Mouse (Mus musculus) hindbrain, postnatal 0 days (tissue): ENCODE data around the gene Rbms2. TPM values are rescaled to one million over a fixed set of nuclear protein-coding genes. Genes with fewer than 3 reads are reported as not detected.

Source experiments
- ATAC-seq: fragments of 200-750 bp; cut with Nextera tagmentation; 2 replicates; pipeline ENCODE4 v1.8.0; 2017; ENCODE audit warnings: mild to moderate bottlenecking, moderate TSS enrichment, moderate library complexity
- DNase-seq: peaks from one replicate; pipeline ENCODE4 v3.0.0-alpha.2; 2015; ENCODE audit warnings: low spot score
- H3K27ac ChIP-seq: fragments of 300-500 bp; sonication (generic); 2 replicates; pipeline ENCODE4 v1.5.1; 2014; ENCODE audit warnings: mild to moderate bottlenecking
- H3K27me3 ChIP-seq: fragments of 300-500 bp; sonication (generic); 2 replicates; pipeline ENCODE4 v1.6.1; 2014; ENCODE audit warnings: low read length, mixed read lengths; ENCODE audit not compliant: insufficient read depth
- H3K36me3 ChIP-seq: fragments of 300-500 bp; sonication (generic); 2 replicates; pipeline ENCODE4 v1.6.1; 2014; ENCODE audit warnings: low read length, mixed read lengths; ENCODE audit not compliant: insufficient read depth
- H3K4me1 ChIP-seq: fragments of 300-500 bp; sonication (generic); 2 replicates; pipeline ENCODE4 v1.6.1; 2014; ENCODE audit warnings: antibody characterized with exemption, low read length, mixed read lengths; ENCODE audit not compliant: insufficient read depth
- H3K4me2 ChIP-seq: fragments of 300-500 bp; sonication (generic); 2 replicates; pipeline ENCODE4 v1.6.1; 2014; ENCODE audit warnings: low read depth, mild to moderate bottlenecking, low read length, moderate library complexity, mixed read lengths
- H3K4me3 ChIP-seq: fragments of 300-500 bp; sonication (generic); 2 replicates; pipeline ENCODE4 v1.5.1; 2014; ENCODE audit warnings: low read length
- H3K9ac ChIP-seq: fragments of 300-500 bp; sonication (generic); replicated peaks from 2 replicates; pipeline ENCODE4 v1.6.1; 2014; ENCODE audit warnings: mild to moderate bottlenecking, low read length, moderate library complexity, mixed read lengths
- H3K9me3 ChIP-seq: fragments of 300-500 bp; sonication (generic); 2 replicates; pipeline ENCODE4 v1.6.1; 2016; ENCODE audit warnings: low read length, mixed read lengths
- CTCF ChIP-seq: IDR thresholded peaks from 2 replicates; pipeline ENCODE4 v1.5.1; 2016; ENCODE audit warnings: antibody characterized with exemption, control low read depth, low read depth
- WGBS: fragments of 180-500 bp; shearing (Covaris S2); extraction: QIAGEN DNeasy Blood & Tissue Kit; methylation state at CpG from one replicate; pipeline ENCODE4 v1.1.7; 2014; 5-methylcytosine and 5-hydroxymethylcytosine counted together
- microRNA counts: library from miRNA; unstranded; fragments of <30 nt; microRNA quantifications from one replicate; lab custom pipeline; 2015
- microRNA-seq, 2 experiments: library from miRNA; unstranded; fragments of <30 nt; microRNA quantifications; one replicate each; pipeline ENCODE4; 2016
- polyA plus RNA-seq: library from polyadenylated mRNA; unstranded; fragments of >200 nt; fragmentation: Nextera tagmentation; extraction: Ambion mirVana; gene quantifications from 2 replicates; pipeline ENCODE4 v1.2.1, GENCODE M21; 2015
- total RNA-seq: library from RNA; depleted of rRNA; stranded (reverse); fragments of >200 nt; gene quantifications from 2 replicates; pipeline ENCODE4 v1.2.3, GENCODE M21; 2014; rRNA removed

The Rbms2 gene
- total and polyA plus RNA-seq, 2 experiments from 2014 or later, result 7.3 to 13.2 TPM

DNA sequence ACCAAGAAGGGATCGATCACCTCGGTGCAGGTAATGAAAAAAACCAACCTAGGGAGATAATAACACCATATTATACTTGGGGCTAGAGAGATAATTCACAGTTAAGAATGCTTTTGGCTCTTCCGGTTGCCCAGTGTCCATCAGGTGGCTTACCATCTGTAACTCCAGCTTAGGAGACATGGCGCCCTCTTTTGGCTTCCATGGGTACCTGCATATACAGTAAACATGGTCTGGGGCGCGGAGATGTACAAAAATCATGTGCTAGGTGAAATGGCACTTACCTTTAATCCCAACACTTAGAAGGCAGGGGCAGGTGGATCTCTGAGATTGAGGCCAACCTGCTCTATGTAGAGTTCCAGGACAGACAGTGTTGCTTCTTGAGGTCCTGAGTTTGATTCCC, 93.7 kb downstream of the Rbms2 start:
- DNase-seq, result peak; percentile 77
- 74% methylated on average over 6 of the region's 6 CpGs for WGBS
- Histone ChIP-seq H3K27me3 (no peaks in the 10 kb centered on the region), H3K4me2 (no peak overlapping the region), H3K36me3 (peaks cover 46% of the 10 kb centered on the region), H3K4me1 (peaks cover 10% of the 10 kb centered on the region; the same call in 1 of the 2 replicates), H3K9ac (no peak overlapping the region), H3K27ac (no peak overlapping the region), H3K9me3 (no peaks in the 10 kb centered on the region), H3K4me3 (no peak overlapping the region)
- ATAC-seq, result no peak
- peak; percentile 69 for TF ChIP-seq CTCF

DNA sequence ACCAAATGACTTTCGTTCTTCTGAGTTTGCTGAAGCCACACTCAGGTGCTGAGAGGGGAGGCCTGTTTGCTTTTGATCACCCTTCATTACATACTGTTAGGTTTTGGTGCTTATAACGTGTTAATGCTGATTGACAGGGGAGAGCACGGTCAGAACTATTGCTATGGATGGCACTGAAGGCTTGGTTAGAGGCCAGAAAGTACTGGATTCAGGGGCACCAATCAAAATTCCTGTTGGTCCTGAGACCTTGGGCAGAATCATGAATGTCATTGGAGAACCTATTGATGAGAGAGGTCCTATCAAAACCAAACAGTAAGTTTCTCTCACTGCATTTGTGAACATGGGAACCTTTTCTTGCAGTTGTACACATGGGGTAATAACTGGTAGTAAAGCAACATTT, 95.9 kb downstream of the Rbms2 start:
- 3% methylated on average over 3 of the region's 3 CpGs for WGBS
- Histone ChIP-seq H3K4me3 (peak overlapping the region; percentile 98), H3K4me1 (peaks cover 8% of the 10 kb centered on the region; the same call in 1 of the 2 replicates), H3K27ac (peak overlapping the region; percentile 98), H3K9me3 (no peaks in the 10 kb centered on the region), H3K4me2 (peak overlapping the region; percentile 72), H3K9ac (peak overlapping the region; percentile 100), H3K36me3 (peaks cover 38% of the 10 kb centered on the region), H3K27me3 (no peaks in the 10 kb centered on the region)
- DNase-seq, result no peak
- TF ChIP-seq CTCF, result no peak
- ATAC-seq, result no peak

DNA sequence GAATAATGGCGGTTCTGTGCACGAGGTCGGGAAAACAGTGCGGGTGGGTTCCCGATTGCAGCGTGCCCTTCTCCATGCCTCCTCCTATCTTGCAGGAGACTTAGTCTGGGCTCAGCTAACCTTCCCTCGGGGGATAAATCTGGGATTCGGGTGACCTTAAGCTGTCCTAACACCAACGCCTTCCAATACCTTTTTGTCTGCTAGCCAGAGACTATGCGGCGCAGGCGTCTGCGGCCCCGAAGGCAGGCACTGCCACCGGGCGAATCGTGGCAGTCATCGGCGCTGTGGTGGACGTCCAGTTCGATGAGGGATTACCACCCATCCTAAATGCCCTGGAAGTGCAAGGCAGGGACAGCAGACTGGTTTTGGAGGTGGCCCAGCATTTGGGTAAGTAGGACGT, 96.4 kb downstream of the Rbms2 start:
- 0% methylated on average over 22 of the region's 22 CpGs for WGBS
- Histone ChIP-seq H3K9me3 (no peaks in the 10 kb centered on the region), H3K4me1 (peaks cover 8% of the 10 kb centered on the region; the same call in 1 of the 2 replicates), H3K9ac (peak overlapping the region; percentile 100), H3K27ac (peak overlapping the region; percentile 98), H3K36me3 (peaks cover 33% of the 10 kb centered on the region), H3K27me3 (no peaks in the 10 kb centered on the region), H3K4me2 (peak overlapping the region; percentile 72), H3K4me3 (peak overlapping the region; percentile 98)
- DNase-seq (peak; percentile 43), ATAC-seq (no peak)
- no peak for TF ChIP-seq CTCF

DNA sequence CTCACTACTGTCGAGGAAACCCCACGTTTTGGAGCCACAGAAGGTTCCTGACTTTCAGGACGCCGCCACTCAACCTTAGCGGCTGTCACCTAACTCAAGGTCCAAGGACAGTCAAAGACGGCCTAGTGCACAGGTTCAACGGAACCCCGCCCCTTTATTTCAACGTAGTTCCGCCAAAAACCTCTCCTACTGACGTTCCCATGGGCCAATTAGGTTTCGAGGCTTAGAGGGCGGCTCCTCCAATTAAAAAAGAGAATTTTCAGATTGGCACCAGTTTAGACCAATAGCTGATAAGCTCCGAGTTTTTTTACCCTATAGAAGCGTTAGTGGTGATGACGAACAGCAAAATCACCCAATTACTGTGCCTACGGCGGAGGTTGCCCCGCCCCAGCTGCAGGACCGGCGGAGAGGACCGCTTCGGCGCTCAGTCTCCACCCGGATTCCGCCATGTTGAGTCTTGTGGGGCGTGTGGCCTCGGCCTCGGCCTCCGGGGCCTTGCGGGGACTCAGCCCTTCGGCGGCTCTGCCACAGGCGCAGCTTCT, 97.1 kb downstream of the Rbms2 start, which contains the start of gene Atp5b:
Gene Atp5b (plus strand): TSS at position 394 of the 542 bp plus-strand sequence.
- no peak for TF ChIP-seq CTCF
- 0% methylated on average over 34 of the region's 34 CpGs for WGBS
- Histone ChIP-seq H3K9me3 (no peaks in the 10 kb centered on the region), H3K4me3 (peak within 1 kb of the TSS; percentile 98), H3K9ac (peak within 1 kb of the TSS; percentile 100), H3K4me2 (peak within 1 kb of the TSS; percentile 86), H3K27me3 (no peaks in the 10 kb centered on the region), H3K4me1 (peaks cover 8% of the 10 kb centered on the region; the same call in 1 of the 2 replicates), H3K36me3 (peaks cover 26% of the 10 kb centered on the region), H3K27ac (peak within 1 kb of the TSS; percentile 98)
- peak; percentile 100 for DNase-seq
- peak; percentile 100 for ATAC-seq

DNA sequence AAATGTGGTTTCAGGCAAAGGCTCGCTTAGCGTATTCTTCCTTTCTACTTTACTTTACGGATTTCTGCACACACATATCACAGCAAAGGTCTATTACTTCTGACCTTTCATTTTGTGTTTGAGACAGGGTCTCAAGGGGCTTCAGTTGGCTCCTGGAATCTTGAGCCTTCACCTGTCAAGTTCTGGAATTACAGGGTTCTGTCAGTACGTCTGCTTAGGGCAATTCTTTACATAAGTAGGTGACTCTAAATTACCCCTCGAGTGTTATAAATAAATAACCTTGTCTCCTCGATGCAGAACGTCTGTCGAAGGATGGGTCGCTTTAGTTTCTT, 97.7 kb downstream of the Rbms2 start:
- TF ChIP-seq CTCF, result no peak
- peak overlapping the region; percentile 86 for H3K4me2 ChIP-seq
- peak overlapping the region; percentile 98 for H3K4me3 ChIP-seq
- no peaks in the 10 kb centered on the region for H3K27me3 ChIP-seq
- 18% methylated on average over 9 of the region's 9 CpGs for WGBS
- no peaks in the 10 kb centered on the region for H3K9me3 ChIP-seq
- DNase-seq (peak; percentile 38), ATAC-seq (no peak)
- peak overlapping the region; percentile 78 for H3K9ac ChIP-seq
- peak overlapping the region; percentile 89 for H3K27ac ChIP-seq
- H3K4me1 ChIP-seq, result peaks cover 8% of the 10 kb centered on the region; the same call in 1 of the 2 replicates
- H3K36me3 ChIP-seq, result peaks cover 26% of the 10 kb centered on the region

DNA sequence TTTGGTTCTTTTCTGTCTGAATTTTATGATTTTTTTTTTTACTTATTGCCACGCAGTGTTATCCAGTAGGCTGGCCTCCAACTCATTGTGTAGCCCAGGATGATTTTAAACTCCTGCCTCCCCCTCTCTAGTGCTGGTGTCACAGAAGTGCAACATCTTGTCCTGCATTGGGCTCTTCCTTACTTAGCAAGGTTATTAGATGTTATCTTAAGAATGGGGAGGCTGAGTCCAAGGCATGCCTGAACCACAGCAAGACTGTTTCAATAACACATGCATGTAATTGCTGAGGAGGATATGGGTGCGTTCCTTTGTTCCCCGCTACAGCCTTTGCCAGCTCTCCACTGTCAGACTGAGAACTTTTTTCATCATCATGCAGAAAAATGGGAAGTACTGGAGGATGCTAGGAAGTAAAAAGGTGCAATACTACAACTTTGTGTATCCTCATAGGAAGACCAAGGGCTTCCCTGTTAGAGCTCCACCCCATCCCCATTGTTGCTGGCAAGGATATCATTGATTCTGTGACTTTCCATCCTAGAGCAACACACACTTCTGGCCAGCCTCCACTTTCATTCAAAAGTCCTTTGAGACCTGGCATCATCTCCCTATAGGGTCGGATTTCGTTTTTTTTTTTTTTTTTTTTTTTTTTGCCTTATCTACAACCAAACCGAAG, 98.2 kb downstream of the Rbms2 start:
- H3K4me3 ChIP-seq, result peak overlapping the region; percentile 98
- H3K36me3 ChIP-seq, result peaks cover 26% of the 10 kb centered on the region
- peak overlapping the region; percentile 89 for H3K27ac ChIP-seq
- 65% methylated on average over 6 of the region's 6 CpGs for WGBS
- no peak for DNase-seq
- H3K9me3 ChIP-seq, result no peaks in the 10 kb centered on the region
- no peak for ATAC-seq
- peak overlapping the region; percentile 86 for H3K4me2 ChIP-seq
- TF ChIP-seq CTCF, result no peak
- no peaks in the 10 kb centered on the region for H3K27me3 ChIP-seq
- peak overlapping the region; percentile 78 for H3K9ac ChIP-seq
- peaks cover 8% of the 10 kb centered on the region; the same call in 1 of the 2 replicates for H3K4me1 ChIP-seq

MicroRNAs encoded within 50 kb of the gene (microRNA counts, 519-probe panel; counts per million panel counts)
- microRNA mmu-miR-677 (lab: Ali Mortazavi, UCI), result 2,369 counts per million, percentile 35 among the panel's probes with 10 or more counts

Small RNA genes within 50 kb of the gene (microRNA-seq; reads per million reads assigned to microRNA genes)
- gene Mir677, result 19.2 to 21.1 reads per million in 2 experiments

Other genes starting within 250 kb of the Rbms2 start
- not detected in 2 replicates for gene Hsd17b6, start 172.7 kb downstream of the Rbms2 start, total RNA-seq
- not detected in 2 replicates for gene Hsd17b6, start 172.7 kb downstream of the Rbms2 start, polyA plus RNA-seq
- gene Prim1, start 165.1 kb downstream of the Rbms2 start, total RNA-seq, result 15.2 and 19.6 TPM in 2 replicates
- gene Prim1, start 165.1 kb downstream of the Rbms2 start, polyA plus RNA-seq, result 33.3 and 36.1 TPM in 2 replicates
- gene Naca, start 144.7 kb downstream of the Rbms2 start, total RNA-seq, result 295 and 315 TPM in 2 replicates
- gene Naca, start 144.7 kb downstream of the Rbms2 start, polyA plus RNA-seq, result 450 and 463 TPM in 2 replicates
- 81.6 and 87.7 TPM in 2 replicates for gene Ptges3, start 121.3 kb downstream of the Rbms2 start, total RNA-seq
- gene Ptges3, start 121.3 kb downstream of the Rbms2 start, polyA plus RNA-seq, result 417 and 428 TPM in 2 replicates
- gene Atp5b, start 97.0 kb downstream of the Rbms2 start, total RNA-seq, result 6,623 and 6,768 TPM in 2 replicates
- gene Atp5b, start 97.0 kb downstream of the Rbms2 start, polyA plus RNA-seq, result 2,401 and 2,438 TPM in 2 replicates
- 14.3 and 15.0 TPM in 2 replicates for gene Baz2a, start 88.7 kb downstream of the Rbms2 start, total RNA-seq
- gene Baz2a, start 88.7 kb downstream of the Rbms2 start, polyA plus RNA-seq, result 10.2 and 10.6 TPM in 2 replicates
- 1.9 and 6.4 TPM in 2 replicates for gene Gls2, start 14.2 kb upstream of the Rbms2 start, total RNA-seq
- 1.7 and 2.4 TPM in 2 replicates for gene Gls2, start 14.2 kb upstream of the Rbms2 start, polyA plus RNA-seq
- gene Spryd4, start 31.5 kb upstream of the Rbms2 start, total RNA-seq, result 25.8 and 29.6 TPM in 2 replicates
- gene Spryd4, start 31.5 kb upstream of the Rbms2 start, polyA plus RNA-seq, result 22.3 and 24.5 TPM in 2 replicates
- 0.21 and 0.25 TPM in 2 replicates for gene Mip, start 45.5 kb upstream of the Rbms2 start, total RNA-seq
- not detected in 2 replicates for gene Mip, start 45.5 kb upstream of the Rbms2 start, polyA plus RNA-seq
- gene Timeless, start 51.8 kb upstream of the Rbms2 start, total RNA-seq, result 13.0 and 15.6 TPM in 2 replicates
- gene Timeless, start 51.8 kb upstream of the Rbms2 start, polyA plus RNA-seq, result 15.2 and 17.0 TPM in 2 replicates
- gene Apon, start 73.8 kb upstream of the Rbms2 start, total RNA-seq, result not detected in 2 replicates
- not detected in 2 replicates for gene Apon, start 73.8 kb upstream of the Rbms2 start, polyA plus RNA-seq
- 0.50 TPM in 1 of 2 replicates, not detected in the other for gene Apof, start 88.4 kb upstream of the Rbms2 start, total RNA-seq
- 0.23 and 0.41 TPM in 2 replicates for gene Apof, start 88.4 kb upstream of the Rbms2 start, polyA plus RNA-seq
- 7.5 and 8.5 TPM in 2 replicates for gene Stat2, start 90.3 kb upstream of the Rbms2 start, total RNA-seq
- gene Stat2, start 90.3 kb upstream of the Rbms2 start, polyA plus RNA-seq, result 9.7 and 12.8 TPM in 2 replicates
- 0.50 TPM in 1 of 2 replicates, not detected in the other for gene Il23a, start 118.5 kb upstream of the Rbms2 start, total RNA-seq
- 0.35 and 0.73 TPM in 2 replicates for gene Il23a, start 118.5 kb upstream of the Rbms2 start, polyA plus RNA-seq
- gene Pan2, start 123.0 kb upstream of the Rbms2 start, total RNA-seq, result 21.2 and 25.2 TPM in 2 replicates
- 14.3 and 16.4 TPM in 2 replicates for gene Pan2, start 123.0 kb upstream of the Rbms2 start, polyA plus RNA-seq
- 42.9 and 73.3 TPM in 2 replicates for gene Cnpy2, start 142.2 kb upstream of the Rbms2 start, total RNA-seq
- 186 and 189 TPM in 2 replicates for gene Cnpy2, start 142.2 kb upstream of the Rbms2 start, polyA plus RNA-seq
- gene Cs, start 157.4 kb upstream of the Rbms2 start, total RNA-seq, result 274 and 311 TPM in 2 replicates
- 262 and 285 TPM in 2 replicates for gene Cs, start 157.4 kb upstream of the Rbms2 start, polyA plus RNA-seq
- 26.9 and 42.1 TPM in 2 replicates for gene Coq10a, start 188.7 kb upstream of the Rbms2 start, total RNA-seq
- 50.8 and 52.1 TPM in 2 replicates for gene Coq10a, start 188.7 kb upstream of the Rbms2 start, polyA plus RNA-seq
- gene Ankrd52, start 196.8 kb upstream of the Rbms2 start, total RNA-seq, result 38.8 and 39.5 TPM in 2 replicates
- gene Ankrd52, start 196.8 kb upstream of the Rbms2 start, polyA plus RNA-seq, result 9.1 and 10.6 TPM in 2 replicates
- 0.58 and 2.3 TPM in 2 replicates for gene Slc39a5, start 220.9 kb upstream of the Rbms2 start, total RNA-seq
- 0.55 and 0.66 TPM in 2 replicates for gene Slc39a5, start 220.9 kb upstream of the Rbms2 start, polyA plus RNA-seq
- 73.9 and 98.9 TPM in 2 replicates for gene Nabp2, start 231.2 kb upstream of the Rbms2 start, total RNA-seq
- 135 and 140 TPM in 2 replicates for gene Nabp2, start 231.2 kb upstream of the Rbms2 start, polyA plus RNA-seq
- gene Rnf41, start 231.4 kb upstream of the Rbms2 start, total RNA-seq, result 98.1 and 105 TPM in 2 replicates
- gene Rnf41, start 231.4 kb upstream of the Rbms2 start, polyA plus RNA-seq, result 75.8 and 76.3 TPM in 2 replicates